Mouse (Mus musculus) kidney, embryonic 16.5 days (tissue): ENCODE measurements around the gene Wdr77. TPM values are rescaled to one million over a fixed set of nuclear protein-coding genes. Genes with fewer than 3 reads are reported as not detected.

ENCODE experiments used
- ATAC-seq: fragments of 200-750 bp; cut with Nextera tagmentation; 2 replicates; pipeline ENCODE4 v1.8.0; 2017; ENCODE audit warnings: moderate TSS enrichment; ENCODE audit not compliant: low FRiP score, low TSS enrichment
- H3K27ac ChIP-seq: fragments of 300-500 bp; sonication (generic); 2 replicates; pipeline ENCODE4 v1.5.1; 2014; ENCODE audit warnings: low read length
- H3K27me3 ChIP-seq: fragments of 300-500 bp; sonication (generic); 2 replicates; pipeline ENCODE4 v1.6.1; 2014; ENCODE audit warnings: low read length, control low read depth, mixed read lengths; ENCODE audit not compliant: insufficient read depth
- H3K36me3 ChIP-seq: fragments of 300-500 bp; sonication (generic); 2 replicates; pipeline ENCODE4 v1.6.1; 2014; ENCODE audit warnings: low read length, control low read depth, mixed read lengths; ENCODE audit not compliant: insufficient read depth
- H3K4me1 ChIP-seq: fragments of 300-500 bp; sonication (generic); 2 replicates; pipeline ENCODE4 v1.6.1; 2014; ENCODE audit warnings: low read length, control low read depth, mixed read lengths; ENCODE audit not compliant: insufficient read depth
- H3K4me2 ChIP-seq: fragments of 300-500 bp; sonication (generic); replicated peaks from 2 replicates; pipeline ENCODE4 v1.6.1; 2014; ENCODE audit warnings: low read depth, low read length
- H3K4me3 ChIP-seq: fragments of 300-500 bp; sonication (generic); 2 replicates; pipeline ENCODE4 v1.5.1; 2014; ENCODE audit warnings: mild to moderate bottlenecking, low read length
- H3K9ac ChIP-seq: fragments of 300-500 bp; sonication (generic); replicated peaks from 2 replicates; pipeline ENCODE4 v1.6.1; 2014; ENCODE audit warnings: low read length
- H3K9me3 ChIP-seq: fragments of 300-500 bp; sonication (generic); 2 replicates; pipeline ENCODE4 v1.6.1; 2016; ENCODE audit warnings: low read length, control low read depth
- WGBS: fragments of 180-500 bp; shearing (Covaris S2); extraction: QIAGEN DNeasy Blood & Tissue Kit; methylation state at CpG from one replicate; pipeline ENCODE4 v1.1.7; 2014; 5-methylcytosine and 5-hydroxymethylcytosine counted together
- polyA plus RNA-seq: library from polyadenylated mRNA; unstranded; fragments of >200 nt; fragmentation: Nextera tagmentation; extraction: Ambion mirVana; gene quantifications from 2 replicates; pipeline ENCODE4 v1.2.1, GENCODE M21; 2015

Wdr77 gene
- polyA plus RNA-seq, 1 experiment from 2014 or later = 157 TPM

DNA sequence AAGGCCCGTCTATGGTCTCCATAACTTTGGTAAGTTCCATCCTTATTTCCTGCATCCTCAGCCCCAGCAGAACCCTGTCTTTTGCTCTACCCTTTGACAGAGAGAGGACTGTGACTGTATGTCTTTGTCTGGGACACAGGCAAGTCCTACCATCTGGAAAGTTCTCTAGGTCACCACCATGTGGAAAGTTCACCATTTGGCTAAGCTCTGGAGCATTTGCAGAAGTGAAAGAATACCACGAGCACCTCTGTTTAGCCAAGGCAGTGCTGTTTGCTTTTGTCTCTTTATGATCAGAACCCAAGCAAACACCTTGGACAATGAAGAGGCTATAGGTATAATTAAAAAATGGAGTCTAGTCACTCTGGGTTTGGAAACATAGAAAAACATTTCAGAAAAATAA, 37.2 kb upstream of the Wdr77 start:
- no peak overlapping the region for H3K4me2 ChIP-seq
- no peak for ATAC-seq
- no peaks in the 10 kb centered on the region for H3K4me1 ChIP-seq
- WGBS = 73% methylated on average over 2 of the region's 2 CpGs
- H3K4me3 ChIP-seq = no peak overlapping the region
- H3K36me3 ChIP-seq = no peaks in the 10 kb centered on the region
- H3K9me3 ChIP-seq = no peaks in the 10 kb centered on the region
- no peak overlapping the region for H3K9ac ChIP-seq
- H3K27ac ChIP-seq = no peak overlapping the region
- H3K27me3 ChIP-seq = no peaks in the 10 kb centered on the region

DNA sequence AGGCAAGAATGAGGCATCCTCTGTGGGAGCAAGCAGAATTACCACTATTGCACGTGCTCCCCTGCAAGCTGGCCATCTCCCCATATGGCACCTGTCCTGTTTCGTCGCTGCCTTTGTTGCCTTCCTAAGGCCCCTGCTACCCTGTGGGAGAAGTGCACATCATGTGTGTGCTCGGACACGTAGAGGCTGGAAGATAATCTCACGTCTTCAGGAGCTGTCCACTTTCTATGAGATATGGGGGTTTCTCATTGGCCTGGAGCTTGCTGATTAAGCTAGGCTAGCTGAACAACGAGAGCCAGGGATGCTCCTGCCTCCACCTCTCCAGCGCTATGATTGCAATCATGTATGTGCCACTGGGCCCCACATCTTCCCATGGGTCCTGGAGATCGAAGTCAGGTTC, 34.6 kb upstream of the Wdr77 start:
- no peak overlapping the region for H3K9ac ChIP-seq
- H3K27ac ChIP-seq = no peak overlapping the region
- no peaks in the 10 kb centered on the region for H3K36me3 ChIP-seq
- ATAC-seq = no peak
- no peaks in the 10 kb centered on the region for H3K9me3 ChIP-seq
- WGBS = 81% methylated on average over 9 of the region's 9 CpGs
- no peak overlapping the region for H3K4me2 ChIP-seq
- H3K27me3 ChIP-seq = no peaks in the 10 kb centered on the region
- no peaks in the 10 kb centered on the region for H3K4me1 ChIP-seq
- H3K4me3 ChIP-seq = no peak overlapping the region

DNA sequence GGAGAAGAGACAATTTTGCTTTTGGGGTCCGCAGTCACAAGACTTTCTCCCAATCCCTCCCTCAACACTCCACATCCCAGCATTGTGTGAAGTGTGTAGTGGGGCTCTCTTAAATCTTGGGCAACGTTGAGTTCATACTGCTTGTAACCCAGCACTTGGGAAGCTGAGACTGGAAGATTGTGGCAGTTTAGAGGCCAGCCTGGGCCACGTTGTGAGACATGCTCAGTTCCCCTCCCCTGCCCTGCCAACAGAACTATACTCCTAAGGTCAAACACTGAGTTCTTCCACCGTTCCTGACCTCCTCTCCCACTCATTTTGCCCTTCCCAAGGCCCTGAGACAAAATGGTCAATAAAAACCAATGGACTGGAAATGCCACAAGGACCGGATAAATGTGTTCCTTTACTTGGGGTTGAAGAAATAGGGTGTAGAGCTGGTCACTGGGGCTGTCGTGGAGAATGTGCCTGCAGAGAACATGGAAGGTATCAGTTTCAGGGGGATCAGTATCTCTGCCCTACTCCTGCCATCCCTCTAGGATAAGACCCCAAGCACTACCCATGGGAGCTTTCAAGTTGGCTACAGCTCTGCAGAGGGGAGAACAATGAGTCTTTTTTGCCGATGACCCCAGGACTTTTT, 31.5 kb upstream of the Wdr77 start:
- no peaks in the 10 kb centered on the region for H3K27me3 ChIP-seq
- no peak overlapping the region for H3K4me3 ChIP-seq
- no peak overlapping the region for H3K27ac ChIP-seq
- no peaks in the 10 kb centered on the region for H3K4me1 ChIP-seq
- no peak overlapping the region for H3K4me2 ChIP-seq
- 33% methylated on average over 7 of the region's 7 CpGs for WGBS
- ATAC-seq = peak; percentile 69; the same call in 1 of the 2 replicates
- no peaks in the 10 kb centered on the region for H3K36me3 ChIP-seq
- no peak overlapping the region for H3K9ac ChIP-seq
- no peaks in the 10 kb centered on the region for H3K9me3 ChIP-seq

DNA sequence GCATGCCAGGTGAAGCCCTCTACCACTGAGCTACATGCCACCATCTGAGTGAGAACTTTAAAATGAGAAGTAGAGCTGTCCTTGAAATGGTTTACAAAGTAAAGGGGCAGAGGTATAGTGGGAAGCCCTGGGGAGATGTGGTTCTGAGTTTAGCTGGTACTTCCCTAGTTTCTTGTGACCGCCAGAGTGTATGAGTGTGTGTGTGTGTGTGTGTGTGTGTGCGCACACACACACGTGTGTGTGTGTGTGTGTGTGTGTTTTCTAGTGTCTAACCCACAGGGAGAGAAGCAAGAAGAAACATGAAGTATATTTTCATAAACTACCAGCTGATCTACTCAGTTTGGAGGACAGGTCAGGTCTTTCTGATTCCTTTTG, 31.0 kb upstream of the Wdr77 start:
- Histone ChIP-seq H3K9me3 (no peaks in the 10 kb centered on the region), H3K36me3 (no peaks in the 10 kb centered on the region), H3K4me2 (no peak overlapping the region), H3K27me3 (no peaks in the 10 kb centered on the region), H3K27ac (no peak overlapping the region), H3K4me1 (no peaks in the 10 kb centered on the region), H3K9ac (no peak overlapping the region), H3K4me3 (no peak overlapping the region)
- WGBS = 92% methylated on average over 3 of the region's 3 CpGs
- ATAC-seq = no peak; the same call in 1 of the 2 replicates

DNA sequence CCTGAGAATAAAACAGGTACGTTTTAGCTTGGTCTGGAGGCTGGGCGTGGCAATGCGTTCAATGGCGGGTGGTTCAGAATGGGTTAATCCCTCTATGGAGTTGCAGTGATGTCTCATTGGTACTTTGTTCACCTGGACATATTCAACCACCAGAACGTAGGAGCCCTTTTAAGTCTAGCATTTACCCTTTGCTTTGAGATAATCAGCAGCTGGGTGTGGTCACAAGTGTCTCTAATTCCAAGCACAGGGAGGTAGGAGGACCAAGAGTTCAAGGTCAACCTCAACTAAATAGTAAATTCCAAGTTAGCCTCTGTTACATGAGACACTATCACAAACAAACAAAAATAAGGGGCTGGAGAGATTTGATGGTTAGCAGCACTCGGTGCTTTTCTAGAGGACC, 30.4 kb upstream of the Wdr77 start:
- ATAC-seq = no peak
- no peaks in the 10 kb centered on the region for H3K4me1 ChIP-seq
- H3K27me3 ChIP-seq = no peaks in the 10 kb centered on the region
- WGBS = 85% methylated on average over 6 of the region's 6 CpGs
- no peaks in the 10 kb centered on the region for H3K36me3 ChIP-seq
- no peak overlapping the region for H3K27ac ChIP-seq
- no peaks in the 10 kb centered on the region for H3K9me3 ChIP-seq
- H3K4me2 ChIP-seq = no peak overlapping the region
- no peak overlapping the region for H3K4me3 ChIP-seq
- no peak overlapping the region for H3K9ac ChIP-seq

DNA sequence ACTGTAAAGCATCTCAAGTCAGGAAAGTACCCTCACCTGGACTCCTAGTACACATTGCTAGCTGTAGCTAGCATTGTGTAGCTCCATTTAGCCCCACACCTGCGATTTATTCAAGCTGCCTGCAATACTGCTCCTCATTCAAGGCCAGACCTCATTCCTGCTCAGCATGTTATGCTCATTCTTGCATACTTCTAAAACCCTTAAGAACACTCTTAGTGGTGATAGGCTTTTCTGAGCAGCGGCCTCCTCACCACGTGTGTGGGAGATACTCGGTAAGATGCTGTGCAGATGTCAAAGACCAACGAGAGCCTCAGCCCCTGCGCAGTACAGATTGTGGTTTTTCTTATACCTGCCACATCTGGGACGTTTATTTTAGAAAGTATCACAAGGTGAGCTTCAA, 29.3 kb upstream of the Wdr77 start:
- H3K27me3 ChIP-seq = no peaks in the 10 kb centered on the region
- no peak overlapping the region for H3K9ac ChIP-seq
- H3K36me3 ChIP-seq = no peaks in the 10 kb centered on the region; the same call in 1 of the 2 replicates
- H3K27ac ChIP-seq = no peak overlapping the region
- H3K9me3 ChIP-seq = no peaks in the 10 kb centered on the region
- no peak overlapping the region for H3K4me2 ChIP-seq
- ATAC-seq = no peak
- WGBS = 81% methylated on average over 7 of the region's 7 CpGs
- no peaks in the 10 kb centered on the region for H3K4me1 ChIP-seq
- no peak overlapping the region for H3K4me3 ChIP-seq

DNA sequence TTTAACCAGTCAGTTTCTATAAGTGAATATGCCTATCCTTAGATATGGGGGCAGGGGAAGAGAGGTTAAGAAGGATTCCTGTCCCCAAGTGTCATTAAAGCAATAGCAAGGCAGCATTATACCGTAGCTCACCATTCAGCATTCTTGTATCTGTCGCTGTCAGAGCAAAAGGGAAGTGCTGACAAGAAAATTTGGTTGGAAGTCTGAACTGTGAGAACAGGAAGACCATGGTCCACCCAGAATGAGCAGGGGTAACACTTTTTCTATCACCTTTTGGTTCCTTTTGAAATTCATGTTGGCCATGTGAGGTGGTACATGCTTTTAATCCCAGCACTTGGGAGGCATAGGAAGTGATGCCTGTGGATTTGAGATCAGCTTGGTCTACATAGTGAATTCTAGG, 28.1 kb upstream of the Wdr77 start:
- Histone ChIP-seq H3K4me1 (no peaks in the 10 kb centered on the region), H3K9ac (no peak overlapping the region), H3K27ac (no peak overlapping the region), H3K4me2 (no peak overlapping the region), H3K9me3 (no peaks in the 10 kb centered on the region), H3K27me3 (no peaks in the 10 kb centered on the region), H3K36me3 (no peaks in the 10 kb centered on the region; the same call in 1 of the 2 replicates), H3K4me3 (no peak overlapping the region)
- no peak for ATAC-seq
- WGBS = 87% methylated on average over 2 of the region's 2 CpGs

DNA sequence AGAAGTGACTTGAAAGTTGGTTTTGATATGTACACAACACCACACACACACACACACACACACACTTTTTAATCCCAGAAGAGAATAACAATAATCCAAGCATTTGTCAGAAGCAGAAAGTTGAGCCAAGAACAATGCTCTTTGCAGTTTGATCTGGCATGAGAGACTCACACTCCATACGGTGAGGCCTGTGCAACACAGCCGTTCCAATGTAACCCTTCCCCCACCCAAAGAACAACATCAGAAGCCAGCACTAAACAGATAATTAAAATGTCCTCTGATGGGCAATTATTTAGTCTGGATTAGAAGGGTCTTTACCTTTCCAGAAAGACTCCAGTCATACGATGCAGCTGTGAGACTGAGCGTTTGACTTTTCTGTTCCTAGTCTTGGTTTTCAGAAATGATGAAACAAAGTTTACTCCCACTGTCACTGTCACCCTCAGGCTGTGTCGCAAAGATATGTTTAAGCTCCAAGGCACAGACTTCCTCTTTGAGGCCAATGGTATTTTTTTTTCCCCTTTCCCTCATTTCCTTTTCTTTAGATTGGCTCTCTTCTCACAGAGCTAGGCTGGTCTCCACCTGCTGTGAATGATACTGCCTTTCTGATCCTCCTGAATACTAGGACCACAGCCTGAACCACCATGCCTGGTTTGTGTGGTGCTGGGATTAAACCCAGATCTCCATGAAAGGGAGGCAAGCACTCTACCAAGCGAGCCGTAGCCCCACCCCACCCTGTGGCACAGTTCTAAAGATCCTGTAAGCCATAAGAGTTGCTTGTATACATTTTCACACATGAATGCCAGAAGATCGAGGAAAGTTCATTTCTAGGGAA, 26.7 kb upstream of the Wdr77 start, which contains the start of gene I830077J02Rik:
Gene I830077J02Rik (minus strand): TSS at position 425 of the 832 bp plus-strand sequence.
- Histone ChIP-seq H3K27ac (no peak within 1 kb of the TSS), H3K4me1 (no peaks in the 10 kb centered on the region), H3K4me3 (no peak within 1 kb of the TSS), H3K4me2 (no peak within 1 kb of the TSS), H3K9me3 (no peaks in the 10 kb centered on the region), H3K9ac (no peak within 1 kb of the TSS), H3K27me3 (no peaks in the 10 kb centered on the region), H3K36me3 (peaks cover under 1% of the 10 kb centered on the region)
- ATAC-seq = no peak
- WGBS = 66% methylated on average over 8 of the region's 8 CpGs

DNA sequence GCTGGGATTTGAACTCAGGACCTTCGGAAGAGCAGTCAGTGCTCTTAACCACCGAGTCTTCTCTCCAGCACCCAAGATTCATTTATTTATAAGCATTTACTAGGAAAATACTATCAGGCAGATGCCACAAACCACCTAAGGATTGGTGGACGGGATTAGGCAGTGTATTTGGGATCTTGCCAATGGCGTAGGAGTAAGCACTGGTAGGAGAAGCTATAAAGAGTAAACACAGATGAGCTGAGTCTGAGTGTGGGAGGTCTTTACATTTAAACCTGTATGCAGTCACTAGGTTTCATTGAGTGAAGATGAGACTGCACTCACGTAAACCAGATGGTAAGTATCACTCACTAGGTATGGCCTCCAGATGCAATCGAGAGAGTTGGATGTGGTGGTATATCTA, 25.2 kb upstream of the Wdr77 start:
- H3K4me2 ChIP-seq = no peak overlapping the region
- no peak overlapping the region for H3K27ac ChIP-seq
- 94% methylated on average over 6 of the region's 6 CpGs for WGBS
- no peaks in the 10 kb centered on the region for H3K9me3 ChIP-seq
- no peak overlapping the region for H3K9ac ChIP-seq
- H3K27me3 ChIP-seq = no peaks in the 10 kb centered on the region
- ATAC-seq = no peak
- no peak overlapping the region for H3K4me3 ChIP-seq
- H3K4me1 ChIP-seq = no peaks in the 10 kb centered on the region
- H3K36me3 ChIP-seq = peaks cover 5% of the 10 kb centered on the region

DNA sequence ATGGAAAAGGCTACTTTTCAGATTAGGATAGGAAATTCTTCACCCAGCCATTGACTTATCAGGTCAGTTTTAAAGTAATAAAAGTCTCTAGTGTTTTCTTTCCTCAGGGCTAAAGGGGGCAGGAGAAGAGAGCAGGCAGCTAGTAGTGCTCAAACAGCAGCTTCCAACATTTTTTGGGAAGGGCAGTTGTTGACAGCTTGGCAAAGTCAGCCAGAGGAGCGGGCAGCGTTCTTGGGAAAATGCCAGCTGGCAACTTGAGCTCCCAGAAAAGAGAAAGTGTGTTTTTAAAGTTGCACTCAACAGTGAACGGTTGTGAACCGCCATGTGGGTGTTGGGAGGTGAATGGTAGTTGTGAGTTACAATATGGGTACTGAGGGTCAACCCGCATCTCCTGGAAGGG, 24.1 kb upstream of the Wdr77 start:
- 78% methylated on average over 5 of the region's 5 CpGs for WGBS

More for the DNA sequence above, 24.1 kb upstream of the Wdr77 start:
- Histone ChIP-seq H3K9ac (no peak overlapping the region), H3K36me3 (peaks cover 5% of the 10 kb centered on the region), H3K4me2 (no peak overlapping the region), H3K27ac (no peak overlapping the region), H3K27me3 (no peaks in the 10 kb centered on the region), H3K4me3 (no peak overlapping the region), H3K9me3 (no peaks in the 10 kb centered on the region), H3K4me1 (no peaks in the 10 kb centered on the region)
- no peak for ATAC-seq
